Mouse (Mus musculus) stomach, postnatal 0 days (tissue): ENCODE results near the gene Epb41l1.

Experiments
- CTCF ChIP-seq: IDR thresholded peaks from 2 replicates; pipeline ENCODE4 v1.5.1; 2016; ENCODE audit warnings: antibody characterized with exemption, low read depth, mild to moderate bottlenecking, moderate library complexity
- EP300 ChIP-seq: optimal IDR thresholded peaks from 2 replicates; pipeline ENCODE3; 2016; ENCODE audit warnings: antibody characterized with exemption

DNA sequence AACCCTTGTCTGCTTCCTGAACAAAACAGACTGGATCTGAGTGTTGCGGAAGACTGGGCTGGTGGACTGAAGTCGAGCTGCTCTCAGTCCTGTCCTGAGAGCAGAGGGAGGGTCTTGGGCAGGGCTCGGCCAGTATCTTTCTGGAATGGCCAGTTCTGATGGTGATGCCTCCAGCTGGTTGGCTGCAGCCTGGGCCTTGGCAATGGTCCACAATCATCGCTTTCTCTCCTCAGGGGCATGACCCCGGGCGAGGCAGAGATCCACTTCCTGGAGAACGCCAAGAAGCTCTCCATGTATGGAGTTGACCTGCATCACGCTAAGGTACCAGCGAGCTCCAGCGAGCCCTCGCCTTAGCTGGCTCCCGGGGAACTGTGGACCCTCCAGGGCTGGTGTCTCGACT lies 84.8 kb downstream of the Epb41l1 start:
- TF ChIP-seq CTCF = no peak
- no peak for TF ChIP-seq EP300
